Mouse (Mus musculus) ES-Bruce4 (cell line): ENCODE results near the gene Orai3.

ENCODE experiments used
- CTCF ChIP-seq: IDR thresholded peaks from one replicate; pipeline ENCODE4 v1.8.1; 2011; ENCODE audit warnings: low read depth, low read length
- POLR2A ChIP-seq: IDR thresholded peaks from one replicate; pipeline ENCODE4 v1.8.1; 2011; ENCODE audit warnings: low read length; ENCODE audit not compliant: insufficient read depth

DNA sequence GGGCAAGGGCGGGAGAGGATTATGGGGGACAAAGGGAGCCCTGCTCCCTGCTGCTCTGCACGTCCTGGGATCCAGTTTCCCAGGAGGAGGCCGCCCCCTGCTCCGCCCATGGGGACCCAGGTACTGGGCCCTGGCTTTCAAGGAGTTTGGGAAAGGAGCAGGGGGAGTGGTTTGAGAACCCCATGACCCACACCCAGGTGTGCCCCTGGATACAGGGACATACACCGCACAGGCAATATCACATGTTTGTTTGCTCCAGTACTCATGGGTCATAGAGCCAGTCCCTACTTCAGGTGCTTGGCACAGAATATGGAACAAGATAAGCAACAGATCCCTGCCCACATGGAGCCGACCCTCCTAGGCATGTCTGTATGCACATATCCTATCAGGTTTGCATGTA, 43.7 kb upstream of the Orai3 start:
- TF ChIP-seq POLR2A: no peak
- no peak for TF ChIP-seq CTCF
